Mouse (Mus musculus) liver, adult 2 months (tissue): Measurements from ENCODE around the gene Omt2b.

Experiments
- CTCF ChIP-seq: fragments of 200-500 bp; IDR thresholded peaks from 2 replicates; pipeline ENCODE4 v1.5.1; 2011; ENCODE audit warnings: low read depth, low read length, control low read depth
- POLR2A ChIP-seq: fragments of 200-500 bp; IDR thresholded peaks from 2 replicates; pipeline ENCODE4 v1.6.1; 2011; ENCODE audit warnings: low read length, control low read depth; ENCODE audit not compliant: insufficient read depth; ENCODE audit errors: extremely low read depth

- TF ChIP-seq POLR2A (no peak), CTCF (peak; percentile 81)
Observed at GRCm38 (mm10) chr9:78358053-78358452, 30.7 kb downstream of the Omt2b start.
